Mouse (Mus musculus) thymus, postnatal 0 days (tissue): ENCODE measurements at regions not wholly inside any gene's neighbourhood (a gene's known extent, or its start where the extent isn't known, plus 50 kb on each side); places are given as distances from the start of the nearest gene placed in this dataset.

Source experiments
- DNase-seq: peaks from one replicate; pipeline ENCODE4 v3.0.0-alpha.2; 2015; ENCODE audit warnings: low spot score

DNA sequence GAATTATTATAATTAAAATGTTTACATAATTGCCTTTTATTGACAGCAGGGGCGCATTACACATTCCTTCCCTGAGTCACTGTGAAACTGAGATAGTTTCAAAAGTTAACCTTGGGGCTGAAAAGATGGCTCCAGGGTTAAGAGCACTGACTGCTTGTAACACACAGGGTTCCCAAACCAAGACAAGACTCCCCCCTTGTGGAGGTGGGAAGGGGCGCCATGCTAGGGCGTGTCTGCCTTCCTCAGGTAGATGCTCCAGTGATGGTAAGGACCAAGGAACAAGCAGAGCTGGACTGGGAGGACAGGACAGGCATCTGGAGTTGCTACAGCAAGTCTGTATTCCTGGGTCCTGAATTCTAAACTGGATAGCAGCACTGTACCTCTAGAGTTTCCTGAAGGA, 351.9 kb downstream of the Tbc1d22a start:
- peak; percentile 29 for DNase-seq

DNA sequence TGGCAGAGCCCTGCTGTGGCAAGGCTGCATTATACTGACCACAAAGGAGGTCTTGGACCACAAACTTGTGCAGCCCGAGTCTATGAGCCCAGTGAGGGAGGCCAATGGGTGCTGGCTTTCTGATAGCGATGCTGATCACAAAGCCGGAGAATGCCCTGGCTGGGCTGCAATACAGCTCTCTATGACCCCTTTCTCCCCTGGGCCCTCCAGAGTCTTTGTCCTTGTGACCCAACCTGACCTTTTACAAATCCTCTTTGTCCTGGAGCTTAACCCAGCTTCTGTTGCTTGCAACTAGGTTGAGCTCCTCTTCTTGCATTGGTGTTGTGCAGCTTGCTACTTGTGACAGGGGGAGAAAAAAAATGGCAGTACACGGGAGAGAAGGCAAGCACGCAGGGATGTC, 360.1 kb downstream of the Tbc1d22a start:
- DNase-seq, result no peak

- DNase-seq, result no peak
These were observed 362.4 kb downstream of the Tbc1d22a start for GRCm38 (mm10) chr15:86576666-86577065.

GRCm38 (mm10) chr15:86578689-86579088, 364.4 kb downstream of the Tbc1d22a start:
- no peak for DNase-seq

- no peak for DNase-seq
These were observed 368.2 kb downstream of the Tbc1d22a start for GRCm38 (mm10) chr15:86582240-86583090.

DNA sequence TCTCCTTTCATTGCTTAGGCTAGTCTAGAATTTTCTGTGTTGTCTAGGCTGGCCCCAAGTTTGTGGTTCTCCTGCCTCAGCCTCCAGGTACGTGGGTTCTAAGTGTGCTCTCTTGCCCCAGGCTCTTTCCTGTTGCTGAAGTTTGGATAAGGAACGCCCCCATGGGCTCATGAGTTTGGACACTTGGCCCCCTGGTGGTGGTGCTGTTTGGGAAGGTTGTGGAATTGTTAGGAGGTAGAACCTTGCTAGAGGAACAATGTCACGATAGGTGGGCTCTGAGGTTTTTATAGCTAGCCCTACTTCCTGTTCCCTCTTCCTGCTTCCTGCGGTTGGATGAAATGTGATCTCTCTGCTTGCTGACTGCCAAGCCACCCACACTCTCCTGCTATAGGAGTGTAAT, 371.5 kb downstream of the Tbc1d22a start:
- DNase-seq, result no peak

DNA sequence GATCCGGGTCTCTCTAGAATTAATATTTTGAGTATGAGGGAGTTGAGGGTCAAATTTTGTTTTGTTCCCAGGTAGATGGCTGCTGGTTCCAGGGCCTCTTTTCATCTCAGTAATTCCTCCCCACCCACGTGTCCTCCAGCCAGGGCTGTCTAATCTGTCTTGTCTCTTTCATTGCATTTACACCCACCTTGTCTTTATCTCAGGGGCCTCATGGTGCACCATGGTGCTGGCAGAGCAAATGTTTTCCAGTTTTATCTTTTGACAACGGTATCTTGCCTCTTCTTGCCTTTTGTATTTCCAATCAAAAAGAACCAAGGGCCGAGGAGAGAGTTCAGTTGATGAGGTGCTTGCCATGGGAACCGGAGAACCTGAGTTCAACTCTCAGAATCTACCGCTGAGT, 372.9 kb downstream of the Tbc1d22a start:
- DNase-seq, result no peak

GRCm38 (mm10) chr15:86590033-86590432, 375.8 kb downstream of the Tbc1d22a start:
- DNase-seq, result no peak

- no peak for DNase-seq
These were observed 376.6 kb downstream of the Tbc1d22a start for GRCm38 (mm10) chr15:86590896-86591295.

DNA sequence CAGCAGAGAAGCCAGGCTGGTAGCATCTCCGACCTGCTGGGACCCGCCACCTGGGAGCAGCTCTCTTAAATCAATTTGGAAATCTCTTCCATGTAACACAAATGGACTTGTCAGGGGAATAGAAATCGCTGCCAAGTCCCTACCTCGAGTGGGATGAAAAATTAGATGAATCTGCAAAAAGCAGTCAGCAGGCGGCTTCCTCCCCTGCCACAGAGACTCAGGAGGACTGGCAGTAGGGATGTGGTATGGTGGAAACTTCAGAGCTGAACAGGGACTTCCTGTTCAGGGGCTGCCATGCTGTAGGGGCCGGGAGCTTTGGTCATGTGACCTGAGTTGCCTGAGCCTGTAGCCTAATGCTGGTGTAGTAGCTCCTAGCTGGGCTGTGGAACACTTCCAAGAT, 379.1 kb downstream of the Tbc1d22a start:
- peak; percentile 3 for DNase-seq

- DNase-seq, result no peak
These were observed 392.2 kb downstream of the Tbc1d22a start for GRCm38 (mm10) chr15:86606411-86606810.

GRCm38 (mm10) chr15:86609692-86610091, 395.4 kb downstream of the Tbc1d22a start:
- no peak for DNase-seq

DNA sequence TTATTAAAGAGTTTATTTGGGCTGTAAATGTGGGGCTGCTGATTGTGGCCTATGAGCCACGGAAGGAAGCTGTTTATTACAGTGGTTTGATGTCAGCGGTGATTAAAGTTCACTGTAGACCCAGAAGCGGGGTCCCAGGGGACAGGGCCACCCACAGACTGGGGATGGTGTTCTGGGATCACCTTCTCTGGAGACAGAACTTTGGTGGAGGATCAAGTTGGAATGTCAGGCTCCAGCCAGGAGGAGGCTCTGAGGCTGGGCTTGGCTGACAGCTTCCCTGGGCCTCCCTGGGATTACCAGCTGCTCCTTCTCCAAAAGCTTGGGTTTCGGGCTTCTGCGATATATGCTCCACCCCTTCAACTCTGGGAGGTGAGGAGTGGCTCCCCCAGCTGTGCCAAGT, 417.1 kb downstream of the Tbc1d22a start:
- DNase-seq, result no peak

- DNase-seq, result no peak
These were observed 431.0 kb downstream of the Tbc1d22a start for GRCm38 (mm10) chr15:86645244-86645643.

DNA sequence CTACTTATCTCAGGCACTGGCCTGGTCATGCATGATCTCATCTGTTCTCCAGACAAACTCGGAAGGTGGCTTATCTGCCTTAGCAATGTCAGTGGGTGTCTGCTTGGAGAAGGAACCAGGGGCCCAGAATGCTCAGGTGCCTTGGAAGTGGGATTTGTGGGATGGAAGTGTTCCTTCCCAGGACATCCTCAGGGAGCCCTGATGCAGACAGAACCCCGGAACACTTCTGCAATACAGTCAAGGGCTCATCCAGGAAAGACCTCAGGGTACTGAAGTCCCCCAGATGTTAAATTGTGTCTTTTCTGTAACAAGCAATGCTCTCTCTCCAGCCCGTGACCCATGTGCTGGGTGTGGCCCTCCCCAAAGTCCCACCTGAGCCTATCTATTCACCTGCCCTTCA, 433.9 kb downstream of the Tbc1d22a start:
- DNase-seq, result no peak

DNA sequence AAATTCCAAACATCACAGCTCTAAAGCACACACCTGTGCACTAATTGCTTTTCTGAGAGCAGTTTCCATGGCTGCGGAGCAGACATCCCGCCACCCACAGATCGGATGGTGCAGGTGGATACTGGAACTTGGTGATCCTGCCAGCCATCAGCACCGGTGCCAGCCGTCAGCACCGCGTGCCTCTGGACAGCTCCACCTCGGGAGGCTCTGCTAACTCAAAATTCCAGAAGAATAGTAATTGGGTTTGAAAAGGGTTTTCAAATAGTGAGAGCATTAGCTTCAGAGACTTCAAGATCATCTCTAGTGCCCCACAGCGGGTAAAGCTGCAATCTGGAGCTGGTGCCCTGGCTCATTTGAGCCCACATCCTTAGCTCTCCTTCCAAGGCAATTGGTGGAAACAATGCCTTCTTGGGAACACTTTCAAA, 458.8 kb downstream of the Tbc1d22a start:
- no peak for DNase-seq

DNA sequence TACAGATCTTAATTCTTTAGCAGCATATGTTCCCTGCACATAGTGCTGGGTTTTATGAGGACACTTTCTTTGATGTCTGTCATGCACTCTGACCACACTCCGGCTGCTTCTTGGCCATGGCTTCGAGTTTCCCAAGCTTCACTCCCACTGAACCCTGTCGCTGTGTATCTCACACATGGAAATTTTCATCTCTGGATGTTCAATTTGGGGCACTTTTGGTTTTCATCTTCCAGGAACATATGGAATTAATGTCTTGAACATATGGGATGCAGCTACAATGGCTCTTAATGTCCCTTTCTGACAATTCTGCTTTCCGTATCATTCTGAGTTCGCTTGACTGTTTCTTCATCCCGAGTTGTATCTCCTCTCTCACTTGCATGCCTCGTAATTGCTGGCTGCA, 462.8 kb downstream of the Tbc1d22a start:
- DNase-seq, result no peak

- no peak for DNase-seq
These were observed 468.8 kb downstream of the Tbc1d22a start for GRCm38 (mm10) chr15:86683081-86683480.

DNA sequence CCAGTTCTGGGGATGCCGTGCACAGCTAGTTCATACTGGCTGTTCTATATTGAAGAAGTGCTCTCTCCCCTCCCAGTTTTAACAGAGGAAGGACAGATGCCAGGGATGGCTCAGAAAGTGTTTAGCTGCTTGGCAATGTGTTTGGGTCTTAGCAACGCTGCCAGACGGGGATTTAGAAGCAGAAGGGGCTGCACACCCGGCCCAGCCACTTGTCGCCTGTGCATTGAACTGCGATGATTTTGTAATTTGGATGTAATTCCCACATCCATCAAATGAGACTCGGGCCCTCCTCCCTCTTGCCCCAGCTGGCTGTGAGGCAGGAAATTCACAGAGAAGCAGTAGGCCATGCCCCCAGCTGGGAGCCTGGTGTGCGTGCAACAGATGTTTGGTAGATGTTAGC, 475.4 kb downstream of the Tbc1d22a start:
- DNase-seq, result no peak

DNA sequence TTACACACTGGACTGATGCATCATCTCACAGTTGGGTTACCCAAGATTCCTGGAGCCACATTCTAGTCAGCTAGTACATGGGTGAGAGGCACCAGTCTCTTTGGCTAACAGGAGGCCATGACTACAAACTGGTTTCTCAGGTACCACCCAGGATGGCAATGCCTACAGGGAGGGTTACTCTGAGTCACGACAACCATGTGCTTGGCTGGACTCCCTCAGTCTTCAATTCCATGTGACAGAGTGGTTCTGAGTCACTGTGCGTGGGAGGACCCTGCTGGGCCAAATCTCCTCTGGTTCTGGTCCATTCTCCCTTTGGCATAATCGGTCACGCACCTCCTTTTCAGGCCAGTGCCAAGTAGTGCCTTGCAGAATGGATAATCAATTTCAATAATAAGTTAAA, 482.5 kb downstream of the Tbc1d22a start:
- DNase-seq, result no peak

GRCm38 (mm10) chr15:86710429-86710828, 496.2 kb downstream of the Tbc1d22a start:
- no peak for DNase-seq

- no peak for DNase-seq
These were observed 504.1 kb downstream of the Tbc1d22a start for GRCm38 (mm10) chr15:86718376-86718775.

GRCm38 (mm10) chr15:86719088-86719487, 504.8 kb downstream of the Tbc1d22a start:
- no peak for DNase-seq
